Mouse (Mus musculus) megakaryocyte, embryonic 14.5 days (primary cell): ENCODE data around the gene Arhgap18.

Source experiments
- FLI1 ChIP-seq: IDR thresholded peaks from 2 replicates; pipeline ENCODE4 v1.6.1; 2012; ENCODE audit warnings: low read length, inconsistent platforms, mixed read lengths
- GATA1 ChIP-seq: IDR thresholded peaks from 3 replicates; pipeline ENCODE4 v1.6.1; 2012; ENCODE audit warnings: mixed read lengths, low read length, inconsistent platforms, borderline replicate concordance

DNA sequence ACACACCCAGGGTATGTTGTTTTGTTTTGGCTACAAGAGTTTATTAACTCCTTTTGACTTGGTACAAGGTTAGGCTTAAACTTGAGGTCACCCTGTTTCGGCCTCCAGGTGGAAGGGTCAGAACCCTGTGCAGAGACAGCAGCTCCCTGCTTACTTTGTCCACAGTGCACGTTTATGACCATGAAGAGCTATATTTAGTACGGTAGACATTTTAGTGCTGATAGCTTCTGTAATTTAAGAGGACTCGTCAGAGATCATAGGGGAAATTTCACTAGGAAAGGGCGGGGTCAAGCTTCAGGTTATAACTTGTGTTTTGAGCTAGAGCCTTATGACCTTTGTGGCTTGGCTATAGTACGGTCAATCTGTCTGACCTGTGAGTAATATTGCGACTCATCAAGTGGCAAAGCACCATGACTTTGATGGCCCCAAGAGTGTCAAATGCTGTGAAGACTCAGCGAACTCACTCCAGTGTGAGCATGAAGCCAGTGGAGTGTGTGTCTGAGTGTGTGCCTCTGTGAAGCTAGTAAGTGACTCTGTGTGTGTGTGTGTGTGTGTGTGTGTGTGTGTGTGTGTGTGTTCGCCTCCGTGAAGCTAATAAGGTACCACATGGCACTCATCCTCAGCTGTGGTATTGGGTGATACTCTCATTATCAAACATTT is 45.7 kb downstream of the Arhgap18 start:
- TF ChIP-seq GATA1 (no peak), FLI1 (no peak)
